Mouse (Mus musculus): ENCODE measurements around the gene Ripor3. TPM values are rescaled to one million over a fixed set of nuclear protein-coding genes. Genes with fewer than 3 reads are reported as not detected.
A peak's percentile ranks its signal among the peaks of the same experiment; 100 is the strongest.

Ripor3 gene
- polyA plus RNA-seq, 1 experiment from 2014 or later: 5.9 TPM

GRCm38 (mm10) chr2:168004369-168004768 is 6.0 kb downstream of the Ripor3 start:
- Histone ChIP-seq H3K4me2 (ENCODE audit: low read depth, low read length) (no peak overlapping the region), H3K27ac (replicated peaks; ENCODE audit: low read depth, low read length) (no peak overlapping the region), H3K4me1 (ENCODE audit: control insufficient read depth, insufficient read depth, low read length) (no peaks in the 10 kb centered on the region; the same call in 1 of the 2 replicates), H3K4me3 (ENCODE audit: low read depth, low read length) (no peak overlapping the region), H3K36me3 (ENCODE audit: control insufficient read depth, insufficient read depth, low read length) (peaks cover 7% of the 10 kb centered on the region; the same call in 1 of the 2 replicates), H3K9me3 (ENCODE audit: control insufficient read depth, low read length) (peaks cover 7% of the 10 kb centered on the region; the same call in 1 of the 2 replicates), H3K9ac (ENCODE audit: low read depth, low read length) (no peak overlapping the region), H3K27me3 (replicated peaks; ENCODE audit: control insufficient read depth, insufficient read depth, low read length) (no peaks in the 10 kb centered on the region)
- DNase-seq (ENCODE audit: low spot score) (no peak), ATAC-seq (ENCODE audit: low read depth) (no peak)
- WGBS: 53% methylated on average over 2 of the region's 2 CpGs

GRCm38 (mm10) chr2:168003431-168003830 is 7.0 kb downstream of the Ripor3 start:
- Histone ChIP-seq H3K27me3 (replicated peaks; ENCODE audit: control insufficient read depth, insufficient read depth, low read length) (no peaks in the 10 kb centered on the region), H3K4me1 (ENCODE audit: control insufficient read depth, insufficient read depth, low read length) (no peaks in the 10 kb centered on the region; the same call in 1 of the 2 replicates), H3K9ac (ENCODE audit: low read depth, low read length) (no peak overlapping the region), H3K27ac (replicated peaks; ENCODE audit: low read depth, low read length) (no peak overlapping the region), H3K36me3 (ENCODE audit: control insufficient read depth, insufficient read depth, low read length) (peaks cover 7% of the 10 kb centered on the region; the same call in 1 of the 2 replicates), H3K4me3 (ENCODE audit: low read depth, low read length) (no peak overlapping the region), H3K4me2 (ENCODE audit: low read depth, low read length) (no peak overlapping the region), H3K9me3 (ENCODE audit: control insufficient read depth, low read length) (peaks cover 7% of the 10 kb centered on the region; the same call in 1 of the 2 replicates)
- no peak for DNase-seq (ENCODE audit: low spot score)
- WGBS: 60% methylated on average over 12 of the region's 12 CpGs
- 0 out of 2 replicates have a peak, but pooled peaks have one; percentile 27 for ATAC-seq (ENCODE audit: low read depth)

- Histone ChIP-seq H3K4me2 (ENCODE audit: low read depth, low read length) (no peak overlapping the region), H3K4me1 (ENCODE audit: control insufficient read depth, insufficient read depth, low read length) (no peaks in the 10 kb centered on the region; the same call in 1 of the 2 replicates), H3K27ac (replicated peaks; ENCODE audit: low read depth, low read length) (no peak overlapping the region), H3K9ac (ENCODE audit: low read depth, low read length) (no peak overlapping the region), H3K9me3 (ENCODE audit: control insufficient read depth, low read length) (peaks cover 7% of the 10 kb centered on the region; the same call in 1 of the 2 replicates), H3K4me3 (ENCODE audit: low read depth, low read length) (no peak overlapping the region), H3K36me3 (ENCODE audit: control insufficient read depth, insufficient read depth, low read length) (peaks cover 7% of the 10 kb centered on the region; the same call in 1 of the 2 replicates), H3K27me3 (replicated peaks; ENCODE audit: control insufficient read depth, insufficient read depth, low read length) (no peaks in the 10 kb centered on the region)
- no peak for DNase-seq (ENCODE audit: low spot score)
- no peak for ATAC-seq (ENCODE audit: low read depth)
- 68% methylated on average over 2 of the region's 2 CpGs for WGBS
Observed at GRCm38 (mm10) chr2:168002884-168003283, 7.5 kb downstream of the Ripor3 start.

- Histone ChIP-seq H3K4me2 (ENCODE audit: low read depth, low read length) (no peak overlapping the region), H3K4me3 (ENCODE audit: low read depth, low read length) (no peak overlapping the region), H3K9me3 (ENCODE audit: control insufficient read depth, low read length) (peaks cover 7% of the 10 kb centered on the region; the same call in 1 of the 2 replicates), H3K27me3 (replicated peaks; ENCODE audit: control insufficient read depth, insufficient read depth, low read length) (no peaks in the 10 kb centered on the region), H3K27ac (replicated peaks; ENCODE audit: low read depth, low read length) (no peak overlapping the region), H3K4me1 (ENCODE audit: control insufficient read depth, insufficient read depth, low read length) (no peaks in the 10 kb centered on the region; the same call in 1 of the 2 replicates), H3K36me3 (ENCODE audit: control insufficient read depth, insufficient read depth, low read length) (peaks cover 7% of the 10 kb centered on the region; the same call in 1 of the 2 replicates), H3K9ac (ENCODE audit: low read depth, low read length) (no peak overlapping the region)
- 59% methylated on average over 4 of the region's 4 CpGs for WGBS
- ATAC-seq (ENCODE audit: low read depth) (no peak), DNase-seq (ENCODE audit: low spot score) (peak; percentile 47)
Observed at GRCm38 (mm10) chr2:168002188-168002587, 8.2 kb downstream of the Ripor3 start.

- peaks cover 7% of the 10 kb centered on the region; the same call in 1 of the 2 replicates for H3K9me3 ChIP-seq (ENCODE audit: control insufficient read depth, low read length)
- DNase-seq (ENCODE audit: low spot score): no peak
- no peaks in the 10 kb centered on the region for H3K4me1 ChIP-seq (ENCODE audit: control insufficient read depth, insufficient read depth, low read length)
- no peaks in the 10 kb centered on the region for H3K27me3 ChIP-seq (replicated peaks; ENCODE audit: control insufficient read depth, insufficient read depth, low read length)
- H3K4me3 ChIP-seq (ENCODE audit: low read depth, low read length): no peak overlapping the region
- H3K27ac ChIP-seq (replicated peaks; ENCODE audit: low read depth, low read length): no peak overlapping the region
- no peak for ATAC-seq (ENCODE audit: low read depth)
- no peak overlapping the region for H3K9ac ChIP-seq (ENCODE audit: low read depth, low read length)
- H3K36me3 ChIP-seq (ENCODE audit: control insufficient read depth, insufficient read depth, low read length): peaks cover 7% of the 10 kb centered on the region; the same call in 1 of the 2 replicates
- 62% methylated on average over 3 of the region's 3 CpGs for WGBS
- no peak overlapping the region for H3K4me2 ChIP-seq (ENCODE audit: low read depth, low read length)
Observed at GRCm38 (mm10) chr2:167999145-167999743, 11.2 kb downstream of the Ripor3 start.

- DNase-seq (ENCODE audit: low spot score): no peak
Observed at GRCm38 (mm10) chr2:167997562-167997961, 12.9 kb downstream of the Ripor3 start.

GRCm38 (mm10) chr2:167996672-167997215 is 13.7 kb downstream of the Ripor3 start:
- H3K27ac ChIP-seq (replicated peaks; ENCODE audit: low read depth, low read length): no peak overlapping the region
- ATAC-seq (ENCODE audit: low read depth) (no peak), DNase-seq (ENCODE audit: low spot score) (no peak)
- H3K27me3 ChIP-seq (replicated peaks; ENCODE audit: control insufficient read depth, insufficient read depth, low read length): no peaks in the 10 kb centered on the region
- no peak overlapping the region for H3K4me2 ChIP-seq (ENCODE audit: low read depth, low read length)
- H3K9ac ChIP-seq (ENCODE audit: low read depth, low read length): no peak overlapping the region
- 52% methylated on average over 8 of the region's 8 CpGs for WGBS
- peaks cover 7% of the 10 kb centered on the region; the same call in 1 of the 2 replicates for H3K36me3 ChIP-seq (ENCODE audit: control insufficient read depth, insufficient read depth, low read length)
- H3K9me3 ChIP-seq (ENCODE audit: control insufficient read depth, low read length): peaks cover 7% of the 10 kb centered on the region; the same call in 1 of the 2 replicates
- H3K4me3 ChIP-seq (ENCODE audit: low read depth, low read length): no peak overlapping the region
- no peaks in the 10 kb centered on the region for H3K4me1 ChIP-seq (ENCODE audit: control insufficient read depth, insufficient read depth, low read length)

More at GRCm38 (mm10) chr2:167997562-167997961, 12.9 kb downstream of the Ripor3 start:
- no peak for ATAC-seq (ENCODE audit: low read depth)
- WGBS: 70% methylated on average over 3 of the region's 3 CpGs
- H3K27ac ChIP-seq (replicated peaks; ENCODE audit: low read depth, low read length): no peak overlapping the region
- peaks cover 7% of the 10 kb centered on the region; the same call in 1 of the 2 replicates for H3K36me3 ChIP-seq (ENCODE audit: control insufficient read depth, insufficient read depth, low read length)
- no peak overlapping the region for H3K4me3 ChIP-seq (ENCODE audit: low read depth, low read length)
- no peak overlapping the region for H3K9ac ChIP-seq (ENCODE audit: low read depth, low read length)
- no peak overlapping the region for H3K4me2 ChIP-seq (ENCODE audit: low read depth, low read length)
- no peaks in the 10 kb centered on the region for H3K4me1 ChIP-seq (ENCODE audit: control insufficient read depth, insufficient read depth, low read length)
- no peaks in the 10 kb centered on the region for H3K27me3 ChIP-seq (replicated peaks; ENCODE audit: control insufficient read depth, insufficient read depth, low read length)
- H3K9me3 ChIP-seq (ENCODE audit: control insufficient read depth, low read length): peaks cover 7% of the 10 kb centered on the region; the same call in 1 of the 2 replicates

- Histone ChIP-seq H3K4me2 (ENCODE audit: low read depth, low read length) (no peak overlapping the region), H3K27ac (replicated peaks; ENCODE audit: low read depth, low read length) (no peak overlapping the region), H3K4me1 (ENCODE audit: control insufficient read depth, insufficient read depth, low read length) (no peaks in the 10 kb centered on the region), H3K36me3 (ENCODE audit: control insufficient read depth, insufficient read depth, low read length) (peaks cover 7% of the 10 kb centered on the region; the same call in 1 of the 2 replicates), H3K9me3 (ENCODE audit: control insufficient read depth, low read length) (peaks cover 7% of the 10 kb centered on the region; the same call in 1 of the 2 replicates), H3K4me3 (ENCODE audit: low read depth, low read length) (no peak overlapping the region), H3K27me3 (replicated peaks; ENCODE audit: control insufficient read depth, insufficient read depth, low read length) (no peaks in the 10 kb centered on the region), H3K9ac (ENCODE audit: low read depth, low read length) (no peak overlapping the region)
- ATAC-seq (ENCODE audit: low read depth) (no peak), DNase-seq (ENCODE audit: low spot score) (no peak)
- WGBS: 59% methylated on average over 16 of the region's 19 CpGs
Observed at GRCm38 (mm10) chr2:167995870-167996635, 14.4 kb downstream of the Ripor3 start.
